Mouse (Mus musculus) myocyte (in vitro differentiated cells): ENCODE results near the gene Gm17304. TPM values are rescaled to one million over a fixed set of nuclear protein-coding genes. Genes with fewer than 3 reads are reported as not detected.
A peak's percentile ranks its signal among the peaks of the same experiment; 100 is the strongest.

Experiments
- H3K27me3 ChIP-seq: one replicate; pipeline ENCODE4 v1.6.1; 2011; ENCODE audit not compliant: control insufficient read depth, insufficient read depth, insufficient read length
- H3K36me3 ChIP-seq: one replicate; pipeline ENCODE4 v1.6.1; 2011; ENCODE audit not compliant: control insufficient read depth, insufficient read depth
- H3K4me2 ChIP-seq: one replicate; pipeline ENCODE4 v1.6.1; 2011; ENCODE audit warnings: low read depth, control low read depth
- H3K4me3 ChIP-seq: one replicate; pipeline ENCODE4 v1.5.1; 2011; ENCODE audit warnings: mild to moderate bottlenecking, control low read depth, moderate library complexity
- H3K79me2 ChIP-seq: one replicate; pipeline ENCODE4 v1.6.1; 2011; ENCODE audit not compliant: control insufficient read depth, insufficient read depth
- H3ac ChIP-seq: one replicate; pipeline ENCODE4 v1.6.1; 2011; ENCODE audit not compliant: control insufficient read depth, insufficient read length
- CEBPB ChIP-seq: IDR thresholded peaks from 2 replicates; pipeline ENCODE4 v1.6.1; 2011; ENCODE audit warnings: mild to moderate bottlenecking, moderate library complexity; ENCODE audit not compliant: poor library complexity, insufficient read depth, severe bottlenecking
- E2F4 ChIP-seq: IDR thresholded peaks from one replicate; pipeline ENCODE4 v1.6.1; 2011; ENCODE audit warnings: mild to moderate bottlenecking, control low read depth, moderate library complexity; ENCODE audit not compliant: insufficient read depth
- MAX ChIP-seq: IDR thresholded peaks from one replicate; pipeline ENCODE4 v1.6.1; 2011; ENCODE audit warnings: low read depth, mild to moderate bottlenecking, control low read depth
- MYOD1 ChIP-seq, 3 experiments: IDR thresholded peaks; one replicate each; pipeline ENCODE4 v1.6.1; 2011; ENCODE audit warnings: control low read depth in 2 of 3, low read depth in 2 of 3, mild to moderate bottlenecking in 2 of 3, moderate library complexity in 1 of 3; ENCODE audit not compliant: insufficient read length in 2 of 3, control insufficient read depth in 1 of 3
- MYOG ChIP-seq, 3 experiments: IDR thresholded peaks; one replicate each; pipeline ENCODE4 v1.6.1; 2011; ENCODE audit warnings: control low read depth in 2 of 3, low read depth in 2 of 3, mild to moderate bottlenecking in 2 of 3; ENCODE audit not compliant: insufficient read length in 2 of 3, control insufficient read depth in 1 of 3, insufficient read depth in 1 of 3
- POLR2A ChIP-seq: IDR thresholded peaks from one replicate; pipeline ENCODE4 v1.6.1; 2011; ENCODE audit warnings: low read depth, mild to moderate bottlenecking, control low read depth, moderate library complexity; ENCODE audit not compliant: insufficient read length
- POLR2AphosphoS2 ChIP-seq: IDR thresholded peaks from one replicate; pipeline ENCODE4 v1.6.1; 2011; ENCODE audit warnings: low read depth, control low read depth; ENCODE audit not compliant: insufficient read length
- REST ChIP-seq: IDR thresholded peaks from one replicate; pipeline ENCODE4 v1.6.1; 2011; ENCODE audit warnings: mild to moderate bottlenecking, control low read depth, moderate library complexity; ENCODE audit not compliant: insufficient read depth, insufficient read length
- SRF ChIP-seq: IDR thresholded peaks from one replicate; pipeline ENCODE4 v1.6.1; 2011; ENCODE audit warnings: low read depth; ENCODE audit not compliant: control insufficient read depth, insufficient read length
- TCF12 ChIP-seq: IDR thresholded peaks from one replicate; pipeline ENCODE4 v1.6.1; 2011; ENCODE audit warnings: mild to moderate bottlenecking, control low read depth; ENCODE audit not compliant: poor library complexity, insufficient read depth, severe bottlenecking
- TCF3 ChIP-seq: IDR thresholded peaks from one replicate; pipeline ENCODE4 v1.6.1; 2011; ENCODE audit warnings: low read depth, control low read depth; ENCODE audit not compliant: insufficient read length
- USF1 ChIP-seq: IDR thresholded peaks from one replicate; pipeline ENCODE4 v1.6.1; 2011; ENCODE audit warnings: low read depth, mild to moderate bottlenecking, control low read depth, moderate library complexity
- polyA plus RNA-seq: library from polyadenylated mRNA; unstranded; fragments of >200 nt; fragmentation: generic; extraction: Trizol; gene quantifications from one replicate; pipeline ENCODE4 v1.2.1, GENCODE M21; 2012; ENCODE audit warnings: missing spikeins

Gene Gm17304
- polyA plus RNA-seq = not detected

GRCm38 (mm10) chr5:106608798-106609197 lies at the start of gene Gm17304:
Gm17304 (plus strand) TSS chr5:106609098.
- H3K27me3 ChIP-seq = no peaks in the 10 kb centered on the region

GRCm38 (mm10) chr5:106560631-106561498 lies 48.0 kb upstream of the Gm17304 start:
- H3K4me2 ChIP-seq = no peak overlapping the region
- no peaks in the 10 kb centered on the region for H3K36me3 ChIP-seq
- H3K79me2 ChIP-seq = no peaks in the 10 kb centered on the region
- no peak overlapping the region for H3K4me3 ChIP-seq
- no peak for TF ChIP-seq USF1
- no peak for TF ChIP-seq MYOG (IDR thresholded peaks at IDR 0.05; ENCODE audit: control insufficient read depth in 1 of 3, insufficient read depth in 1 of 3, insufficient read length in 2 of 3, low read depth in 2 of 3)
- TF ChIP-seq MYOD1 (IDR thresholded peaks at IDR 0.05; ENCODE audit: control insufficient read depth in 1 of 3, insufficient read length in 2 of 3, low read depth in 2 of 3) = no peak
- TF ChIP-seq MAX = no peak
- H3K27me3 ChIP-seq = peaks cover 5% of the 10 kb centered on the region
- no peak overlapping the region for H3ac ChIP-seq

More at GRCm38 (mm10) chr5:106608798-106609197, at the start of gene Gm17304:
- Histone ChIP-seq H3K4me3 (no peak within 1 kb of the TSS), H3K79me2 (peaks cover 9% of the 10 kb centered on the region), H3K36me3 (peaks cover 10% of the 10 kb centered on the region), H3K4me2 (no peak within 1 kb of the TSS), H3ac (no peak within 1 kb of the TSS)
- TF ChIP-seq MYOG (IDR thresholded peaks at IDR 0.05; ENCODE audit: control insufficient read depth in 1 of 3, insufficient read depth in 1 of 3, insufficient read length in 2 of 3, low read depth in 2 of 3) (no peak), TCF12 (no peak), USF1 (no peak), E2F4 (no peak), CEBPB (no peak), TCF3 (no peak), POLR2A (no peak), MAX (no peak), MYOD1 (IDR thresholded peaks at IDR 0.05; ENCODE audit: control insufficient read depth in 1 of 3, insufficient read length in 2 of 3, low read depth in 2 of 3) (no peak), POLR2AphosphoS2 (no peak), SRF (no peak)

- H3K4me3 ChIP-seq = no peak overlapping the region
- peaks cover 5% of the 10 kb centered on the region for H3K27me3 ChIP-seq
- H3K79me2 ChIP-seq = no peaks in the 10 kb centered on the region
- no peak overlapping the region for H3ac ChIP-seq
- H3K36me3 ChIP-seq = no peaks in the 10 kb centered on the region
- no peak for TF ChIP-seq REST
- no peak for TF ChIP-seq CEBPB
- no peak for TF ChIP-seq POLR2AphosphoS2
- no peak for TF ChIP-seq SRF
- TF ChIP-seq TCF12 = no peak
- no peak for TF ChIP-seq MYOD1 (IDR thresholded peaks at IDR 0.05; ENCODE audit: control insufficient read depth in 1 of 3, insufficient read length in 2 of 3, low read depth in 2 of 3)
- no peak for TF ChIP-seq TCF3
- TF ChIP-seq E2F4 = no peak
- H3K4me2 ChIP-seq = no peak overlapping the region
Measured at GRCm38 (mm10) chr5:106561499-106561822, 47.4 kb upstream of the Gm17304 start.

- Histone ChIP-seq H3ac (no peak overlapping the region), H3K4me3 (no peak overlapping the region), H3K79me2 (no peaks in the 10 kb centered on the region), H3K36me3 (no peaks in the 10 kb centered on the region), H3K27me3 (peaks cover 5% of the 10 kb centered on the region), H3K4me2 (no peak overlapping the region)
- no peak for TF ChIP-seq POLR2AphosphoS2
- TF ChIP-seq MYOD1 (IDR thresholded peaks at IDR 0.05; ENCODE audit: control insufficient read depth in 1 of 3, insufficient read length in 2 of 3, low read depth in 2 of 3) = peak in 1 of 3 experiments; percentile 29
Measured at GRCm38 (mm10) chr5:106566025-106566424, 42.9 kb upstream of the Gm17304 start.

- Histone ChIP-seq H3K79me2 (no peaks in the 10 kb centered on the region), H3K4me2 (no peak overlapping the region), H3K4me3 (no peak overlapping the region), H3K27me3 (peaks cover 7% of the 10 kb centered on the region), H3K36me3 (no peaks in the 10 kb centered on the region), H3ac (no peak overlapping the region)
- TF ChIP-seq E2F4 (no peak), REST (no peak), MAX (no peak), TCF12 (no peak), USF1 (no peak), TCF3 (no peak), MYOG (IDR thresholded peaks at IDR 0.05; ENCODE audit: control insufficient read depth in 1 of 3, insufficient read depth in 1 of 3, insufficient read length in 2 of 3, low read depth in 2 of 3) (no peak), CEBPB (no peak), MYOD1 (IDR thresholded peaks at IDR 0.05; ENCODE audit: control insufficient read depth in 1 of 3, insufficient read length in 2 of 3, low read depth in 2 of 3) (no peak), POLR2AphosphoS2 (no peak), POLR2A (no peak), SRF (no peak)
Measured at GRCm38 (mm10) chr5:106573742-106574559, 34.9 kb upstream of the Gm17304 start.
